ENCODE assay signal across 9 mouse cellular contexts in genomic region chr7:92550990-92551392, GRCm38 (mm10). TPM values are rescaled to one million over a fixed set of nuclear protein-coding genes. Genes with fewer than 3 reads are reported as not detected.
DNase-seq lines count a peak whose midpoint lies in the region; ATAC-seq lines count a peak whose summit lies in the region.
"Had no signal": no experiment of that assay in that cellular context is flagged by ENCODE, and none has a peak within 500 bp of the region (broad histone marks: within the 10 kb centered on the region; RNA-seq: fewer than 3 reads in every experiment).

No protein-coding gene starts in this region.

- no peak overlapping the region for H3K4me2 ChIP-seq in forebrain, embryonic 13.5 days
- no peak overlapping the region for H3K4me2 ChIP-seq in limb, embryonic 11.5 days (ENCODE audit: low read depth, severe bottlenecking)
- H3K4me2 ChIP-seq: stomach, embryonic 15.5 days had no signal

- WGBS in forebrain, embryonic 13.5 days, result 54% methylated on average over 4 of the region's 4 CpGs
- 55% methylated on average over 4 of the region's 4 CpGs for WGBS in limb, embryonic 11.5 days

- H3K27ac ChIP-seq in forebrain, embryonic 13.5 days, result no peak overlapping the region
- H3K27ac ChIP-seq in limb, embryonic 11.5 days (replicated peaks; ENCODE audit: low read depth, low read length), result no peak overlapping the region
- H3K27ac ChIP-seq: stomach, embryonic 15.5 days had no signal

- peak; percentile 44 for DNase-seq in kidney, postnatal 10 days
- DNase-seq in kidney, adult 11 months, result no peak
- peak; percentile 44 for DNase-seq in CD4-positive, CD25-positive, alpha-beta regulatory T cell, adult 2 months (ENCODE audit: low read depth, low spot score)
- DNase-seq in ZHBTc4 (ENCODE audit: low read depth, low spot score), result peak; percentile 41
- DNase-seq in limb, embryonic 11.5 days (ENCODE audit: low spot score), result peak; percentile 27
- peak; percentile 79 for DNase-seq in retina, postnatal 1 day
- DNase-seq in adrenal gland, adult 8-10 months, result no peak

- H3K4me1 ChIP-seq in forebrain, embryonic 13.5 days, result no peaks in the 10 kb centered on the region
- no peaks in the 10 kb centered on the region for H3K4me1 ChIP-seq in limb, embryonic 11.5 days (ENCODE audit: control insufficient read depth, insufficient read depth, low read length)
- H3K4me1 ChIP-seq: stomach, embryonic 15.5 days had no signal

- ATAC-seq in forebrain, embryonic 13.5 days, result peak; percentile 85
- ATAC-seq in limb, embryonic 11.5 days (ENCODE audit: insufficient number of reproducible peaks, low FRiP score, low TSS enrichment, low read depth), result peak; percentile 44; the same call in 1 of the 2 replicates

- H3K9ac ChIP-seq in forebrain, embryonic 13.5 days, result no peak overlapping the region
- no peak overlapping the region for H3K9ac ChIP-seq in limb, embryonic 11.5 days (ENCODE audit: low read length)
- H3K9ac ChIP-seq: stomach, embryonic 15.5 days had no signal

- H3K4me3 ChIP-seq in forebrain, embryonic 13.5 days, result no peak overlapping the region
- H3K4me3 ChIP-seq in limb, embryonic 11.5 days (ENCODE audit: low read depth, low read length), result no peak overlapping the region
- H3K4me3 ChIP-seq: stomach, embryonic 15.5 days had no signal

- no peaks in the 10 kb centered on the region for H3K9me3 ChIP-seq in forebrain, embryonic 13.5 days (replicated peaks)
- H3K9me3 ChIP-seq in limb, embryonic 11.5 days (ENCODE audit: control insufficient read depth, low read length), result no peaks in the 10 kb centered on the region
- H3K9me3 ChIP-seq: stomach, embryonic 15.5 days had no signal

- no peaks in the 10 kb centered on the region for H3K27me3 ChIP-seq in forebrain, embryonic 13.5 days
- H3K27me3 ChIP-seq in limb, embryonic 11.5 days (ENCODE audit: control insufficient read depth, insufficient read depth, low read length), result no peaks in the 10 kb centered on the region
- H3K27me3 ChIP-seq: stomach, embryonic 15.5 days had no signal

- no peaks in the 10 kb centered on the region for H3K36me3 ChIP-seq in forebrain, embryonic 13.5 days (ENCODE audit: poor library complexity, severe bottlenecking)
- H3K36me3 ChIP-seq in limb, embryonic 11.5 days (ENCODE audit: control insufficient read depth, insufficient read depth, low read length), result no peaks in the 10 kb centered on the region
- H3K36me3 ChIP-seq: stomach, embryonic 15.5 days had no signal

RNA-seq across cellular contexts. Expression of gene Ccdc90b, which starts 10.0 kb away (rescaled TPM):
- 73.3 and 76.1 TPM in 2 replicates for polyA plus RNA-seq in forebrain, embryonic 13.5 days (2015; fragmentation: Nextera tagmentation; extraction: Ambion mirVana)
- polyA plus RNA-seq in limb, embryonic 11.5 days (2014; fragmentation: Nextera tagmentation; extraction: Ambion mirVana), result 50.6 and 53.3 TPM in 2 replicates
- total RNA-seq in adrenal gland, adult 8-10 months (2022), result 10 to 100 TPM; 46.5 to 52.0 (median 50.4) TPM

Comparison
In these comparisons a context has a peak if more than half of its experiments do, and no peak if none do; other contexts are left out.
1. DNase-seq: peak in kidney, postnatal 10 days (single experiment), CD4-positive, CD25-positive, alpha-beta regulatory T cell, adult 2 months (single experiment), ZHBTc4 (single experiment), limb, embryonic 11.5 days (single experiment) and retina, postnatal 1 day (single experiment); none in kidney, adult 11 months (single experiment) and adrenal gland, adult 8-10 months (single experiment).